Mouse (Mus musculus) lung, embryonic 16.5 days (tissue): ENCODE results near the gene Slc45a1. TPM values are rescaled to one million over a fixed set of nuclear protein-coding genes. Genes with fewer than 3 reads are reported as not detected.

ENCODE experiments used
- ATAC-seq: fragments of 200-750 bp; cut with Nextera tagmentation; 2 replicates; pipeline ENCODE4 v1.8.0; 2017; ENCODE audit warnings: low read depth, mild to moderate bottlenecking, moderate library complexity
- H3K27ac ChIP-seq: fragments of 300-500 bp; sonication (generic); 2 replicates; pipeline ENCODE4 v1.5.1; 2014; ENCODE audit warnings: mild to moderate bottlenecking, control low read depth, low read length
- H3K27me3 ChIP-seq: fragments of 300-500 bp; sonication (generic); 2 replicates; pipeline ENCODE4 v1.6.1; 2014; ENCODE audit warnings: low read depth, low read length, mixed read lengths; ENCODE audit not compliant: control insufficient read depth, insufficient read depth
- H3K36me3 ChIP-seq: fragments of 300-500 bp; sonication (generic); 2 replicates; pipeline ENCODE4 v1.6.1; 2014; ENCODE audit warnings: low read length; ENCODE audit not compliant: control insufficient read depth, insufficient read depth
- H3K4me1 ChIP-seq: fragments of 300-500 bp; sonication (generic); replicated peaks from 2 replicates; pipeline ENCODE4 v1.6.1; 2014; ENCODE audit warnings: low read length, mixed read lengths; ENCODE audit not compliant: control insufficient read depth, insufficient read depth
- H3K4me2 ChIP-seq: fragments of 300-500 bp; sonication (generic); 2 replicates; pipeline ENCODE4 v1.6.1; 2014; ENCODE audit warnings: low read depth, low read length, control low read depth
- H3K4me3 ChIP-seq: fragments of 300-500 bp; sonication (generic); 2 replicates; pipeline ENCODE4 v1.5.1; 2014; ENCODE audit warnings: mild to moderate bottlenecking, low read length, control low read depth
- H3K9ac ChIP-seq: fragments of 300-500 bp; sonication (generic); 2 replicates; pipeline ENCODE4 v1.6.1; 2014; ENCODE audit warnings: low read length, control low read depth
- H3K9me3 ChIP-seq: fragments of 300-500 bp; sonication (generic); 2 replicates; pipeline ENCODE4 v1.6.1; 2016; ENCODE audit warnings: low read length; ENCODE audit not compliant: control insufficient read depth
- WGBS: fragments of 180-500 bp; shearing (Covaris S2); extraction: QIAGEN DNeasy Blood & Tissue Kit; methylation state at CpG from one replicate; pipeline ENCODE4 v1.1.7; 2014; 5-methylcytosine and 5-hydroxymethylcytosine counted together
- polyA plus RNA-seq: library from polyadenylated mRNA; unstranded; fragments of >200 nt; fragmentation: Nextera tagmentation; extraction: Ambion mirVana; gene quantifications from 2 replicates; pipeline ENCODE4 v1.2.1, GENCODE M21; 2015

Slc45a1 gene
- polyA plus RNA-seq, result 0.14 and 0.15 TPM in 2 replicates

GRCm38 (mm10) chr4:150651390-150652277 is at the start of gene Slc45a1:
Gene Slc45a1 (minus strand): TSS chr4:150652174.
- Histone ChIP-seq H3K27me3 (peaks cover 17% of the 10 kb centered on the region), H3K27ac (no peak within 1 kb of the TSS), H3K9ac (no peak within 1 kb of the TSS), H3K36me3 (no peaks in the 10 kb centered on the region), H3K4me2 (peak within 1 kb of the TSS; percentile 23; the same call in 1 of the 2 replicates), H3K4me1 (no peaks in the 10 kb centered on the region), H3K4me3 (no peak within 1 kb of the TSS), H3K9me3 (0 out of 2 replicates have a peak, but pooled peaks cover 2% of the 10 kb centered on the region)
- 7% methylated on average over 40 of the region's 41 CpGs for WGBS
- no peak for ATAC-seq

DNA sequence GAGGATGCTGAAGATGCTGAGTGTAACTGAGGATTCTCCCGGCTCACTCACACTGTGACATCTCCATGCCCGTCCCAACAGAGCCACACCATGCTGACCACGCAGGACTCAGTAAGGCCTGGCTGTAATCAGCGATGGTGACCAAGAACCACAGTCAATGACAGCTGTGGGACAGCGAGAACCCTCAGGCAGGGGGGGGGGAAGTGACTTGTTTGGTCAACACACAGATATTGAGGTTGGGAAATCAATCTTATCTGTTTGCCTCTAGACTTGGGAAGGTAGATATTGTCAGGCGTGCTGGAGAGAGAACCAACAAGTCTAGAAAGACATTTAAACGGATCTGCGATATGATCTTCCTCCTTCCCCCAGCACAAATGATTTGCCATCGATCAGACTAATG is 48.9 kb upstream of the Slc45a1 start:
- WGBS, result 92% methylated on average over 9 of the region's 9 CpGs
- no peak overlapping the region for H3K4me2 ChIP-seq
- H3K4me3 ChIP-seq, result no peak overlapping the region
- no peak overlapping the region for H3K9ac ChIP-seq
- no peaks in the 10 kb centered on the region; the same call in 1 of the 2 replicates for H3K9me3 ChIP-seq
- H3K4me1 ChIP-seq, result peaks cover 4% of the 10 kb centered on the region; the same call in 1 of the 2 replicates
- no peaks in the 10 kb centered on the region for H3K27me3 ChIP-seq
- no peaks in the 10 kb centered on the region for H3K36me3 ChIP-seq
- no peak overlapping the region for H3K27ac ChIP-seq
- no peak for ATAC-seq

- Histone ChIP-seq H3K27ac (no peak overlapping the region), H3K4me3 (no peak overlapping the region), H3K27me3 (no peaks in the 10 kb centered on the region), H3K4me2 (no peak overlapping the region), H3K4me1 (peaks cover 3% of the 10 kb centered on the region), H3K9me3 (no peaks in the 10 kb centered on the region), H3K9ac (no peak overlapping the region), H3K36me3 (no peaks in the 10 kb centered on the region)
- 44% methylated on average over 10 of the region's 10 CpGs for WGBS
- no peak for ATAC-seq
These were observed 42.6 kb upstream of the Slc45a1 start for GRCm38 (mm10) chr4:150694434-150695108.

DNA sequence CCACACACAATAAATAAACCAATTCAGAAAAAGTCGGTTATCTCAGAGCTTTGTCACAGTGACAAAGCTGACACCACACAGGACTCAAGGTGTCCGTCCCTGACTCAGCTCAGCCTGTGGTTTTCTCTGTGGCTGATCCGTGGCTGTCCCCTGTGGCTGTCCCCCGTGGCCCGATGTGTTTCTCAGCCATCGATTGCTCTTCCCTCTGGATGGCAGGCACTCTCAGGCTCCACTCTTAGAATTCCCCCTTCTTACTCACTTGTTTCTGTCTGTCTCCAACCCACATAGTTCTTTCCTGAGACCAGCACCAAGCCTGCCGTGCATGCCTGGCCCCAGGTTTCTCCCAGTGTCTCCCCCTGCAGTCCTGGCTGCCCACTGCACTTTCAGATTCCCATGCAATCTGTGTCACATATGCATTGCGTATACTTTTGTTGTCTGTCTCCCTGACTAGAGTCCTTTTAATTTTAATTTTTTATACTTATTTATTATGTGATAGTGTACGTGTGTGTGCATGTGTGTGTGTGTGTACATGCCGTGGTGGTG is 41.0 kb upstream of the Slc45a1 start:
- H3K4me2 ChIP-seq, result no peak overlapping the region
- H3K9ac ChIP-seq, result no peak overlapping the region
- no peak for ATAC-seq
- no peaks in the 10 kb centered on the region for H3K27me3 ChIP-seq
- peaks cover 3% of the 10 kb centered on the region for H3K4me1 ChIP-seq
- no peak overlapping the region for H3K4me3 ChIP-seq
- no peaks in the 10 kb centered on the region for H3K9me3 ChIP-seq
- WGBS, result 67% methylated on average over 10 of the region's 10 CpGs
- H3K36me3 ChIP-seq, result no peaks in the 10 kb centered on the region
- no peak overlapping the region for H3K27ac ChIP-seq

GRCm38 (mm10) chr4:150690759-150691158 is 38.8 kb upstream of the Slc45a1 start:
- Histone ChIP-seq H3K4me1 (peaks cover 8% of the 10 kb centered on the region), H3K36me3 (no peaks in the 10 kb centered on the region), H3K27ac (no peak overlapping the region), H3K4me3 (no peak overlapping the region), H3K4me2 (no peak overlapping the region), H3K27me3 (no peaks in the 10 kb centered on the region), H3K9ac (no peak overlapping the region), H3K9me3 (no peaks in the 10 kb centered on the region)
- WGBS, result 51% methylated on average over 3 of the region's 3 CpGs
- ATAC-seq, result peak; percentile 58; the same call in 1 of the 2 replicates

DNA sequence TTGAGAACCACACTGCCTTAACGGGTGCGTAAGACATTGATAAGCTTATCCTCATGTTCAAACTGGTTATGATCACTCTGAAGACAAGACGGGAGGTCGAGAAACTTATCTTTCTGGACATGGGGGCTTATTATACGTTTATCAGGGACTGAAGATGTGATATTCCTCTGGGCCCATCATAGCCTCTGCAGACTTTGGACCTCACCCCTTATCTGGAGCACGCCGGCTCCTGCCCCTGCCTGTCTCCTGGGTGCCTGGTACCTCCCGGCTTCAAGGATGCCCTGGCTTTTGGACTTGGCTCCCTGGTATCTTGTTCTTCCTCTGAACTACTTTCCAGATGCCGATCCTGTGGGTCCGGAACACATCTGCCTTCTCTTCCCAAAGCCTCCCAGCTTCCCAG is 37.6 kb upstream of the Slc45a1 start:
- Histone ChIP-seq H3K36me3 (no peaks in the 10 kb centered on the region), H3K27me3 (no peaks in the 10 kb centered on the region), H3K4me2 (no peak overlapping the region), H3K9me3 (no peaks in the 10 kb centered on the region), H3K9ac (no peak overlapping the region), H3K4me1 (peaks cover 17% of the 10 kb centered on the region), H3K4me3 (no peak overlapping the region), H3K27ac (no peak overlapping the region)
- WGBS, result 91% methylated on average over 10 of the region's 10 CpGs
- no peak for ATAC-seq

GRCm38 (mm10) chr4:150687126-150687753 is 35.3 kb upstream of the Slc45a1 start:
- H3K4me2 ChIP-seq, result no peak overlapping the region
- no peak overlapping the region for H3K9ac ChIP-seq
- peaks cover 17% of the 10 kb centered on the region for H3K4me1 ChIP-seq
- ATAC-seq, result no peak
- no peak overlapping the region for H3K27ac ChIP-seq
- no peaks in the 10 kb centered on the region for H3K9me3 ChIP-seq
- WGBS, result 49% methylated on average over 10 of the region's 10 CpGs
- H3K27me3 ChIP-seq, result no peaks in the 10 kb centered on the region
- no peaks in the 10 kb centered on the region for H3K36me3 ChIP-seq
- no peak overlapping the region for H3K4me3 ChIP-seq

DNA sequence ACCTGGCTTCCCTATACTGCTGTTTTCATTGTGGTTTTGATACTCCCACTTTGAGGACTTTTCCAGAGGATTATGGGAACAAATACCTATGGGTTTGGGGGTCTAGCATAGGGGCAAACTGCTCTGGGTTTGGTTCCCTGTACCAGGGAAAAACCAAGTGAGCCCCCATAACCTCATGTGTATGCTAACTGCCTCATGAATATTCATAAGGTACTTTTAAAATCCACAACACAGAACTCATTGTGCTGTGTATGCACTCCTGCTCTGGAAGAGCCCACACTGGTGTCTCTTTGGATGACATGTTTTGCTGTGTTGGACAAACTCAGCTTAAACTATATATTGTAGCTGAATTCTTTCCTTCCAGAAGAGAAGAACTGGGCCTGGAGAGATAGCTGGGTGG is 34.6 kb upstream of the Slc45a1 start:
- Histone ChIP-seq H3K36me3 (no peaks in the 10 kb centered on the region), H3K27me3 (no peaks in the 10 kb centered on the region), H3K9ac (no peak overlapping the region), H3K4me3 (no peak overlapping the region), H3K4me2 (no peak overlapping the region), H3K27ac (no peak overlapping the region), H3K4me1 (peaks cover 17% of the 10 kb centered on the region), H3K9me3 (no peaks in the 10 kb centered on the region)
- no peak for ATAC-seq
